Mouse (Mus musculus): ENCODE measurements around the gene Edaradd. TPM values are rescaled to one million over a fixed set of nuclear protein-coding genes. Genes with fewer than 3 reads are reported as not detected.
"Not testable (repeated sequence)": the region's sequence is repeated elsewhere in the genome, so short reads cannot be mapped to it uniquely, and the experiment has no call there.

Edaradd gene
- polyA plus RNA-seq, 1 experiment from 2014 or later = 0.67 TPM

- not testable (repeated sequence) for H3K4me1 ChIP-seq; H3K36me3 ChIP-seq; H3K9me3 ChIP-seq; H3K27me3 ChIP-seq (ENCODE audit: insufficient read depth, poor library complexity, severe bottlenecking); DNase-seq (ENCODE audit: low spot score); H3K4me3 ChIP-seq; H3K27ac ChIP-seq
- WGBS = 74% methylated on average over 6 of the region's 6 CpGs
Observed at GRCm38 (mm10) chr13:12464159-12464558, 56.1 kb downstream of the Edaradd start.

- peaks cover 5% of the 10 kb centered on the region; the same call in 1 of the 2 replicates for H3K4me1 ChIP-seq
Observed at GRCm38 (mm10) chr13:12462623-12463022, 57.6 kb downstream of the Edaradd start.

GRCm38 (mm10) chr13:12461730-12462119 is 58.5 kb downstream of the Edaradd start:
- H3K27me3 ChIP-seq (ENCODE audit: insufficient read depth, poor library complexity, severe bottlenecking) = no peaks in the 10 kb centered on the region
- H3K4me1 ChIP-seq = peaks cover 5% of the 10 kb centered on the region; the same call in 1 of the 2 replicates
- WGBS = 3% methylated on average over 7 of the region's 7 CpGs
- no peak for DNase-seq (ENCODE audit: low spot score)
- no peaks in the 10 kb centered on the region for H3K9me3 ChIP-seq
- H3K4me3 ChIP-seq = peak overlapping the region; percentile 75
- H3K36me3 ChIP-seq = no peaks in the 10 kb centered on the region
- H3K27ac ChIP-seq = peak overlapping the region; percentile 86

More at GRCm38 (mm10) chr13:12462623-12463022, 57.6 kb downstream of the Edaradd start:
- H3K36me3 ChIP-seq = no peaks in the 10 kb centered on the region
- no peak overlapping the region for H3K4me3 ChIP-seq
- WGBS = 70% methylated on average over 4 of the region's 4 CpGs
- DNase-seq (ENCODE audit: low spot score) = no peak
- no peak overlapping the region for H3K27ac ChIP-seq
- no peaks in the 10 kb centered on the region for H3K9me3 ChIP-seq
- no peaks in the 10 kb centered on the region for H3K27me3 ChIP-seq (ENCODE audit: insufficient read depth, poor library complexity, severe bottlenecking)

DNA sequence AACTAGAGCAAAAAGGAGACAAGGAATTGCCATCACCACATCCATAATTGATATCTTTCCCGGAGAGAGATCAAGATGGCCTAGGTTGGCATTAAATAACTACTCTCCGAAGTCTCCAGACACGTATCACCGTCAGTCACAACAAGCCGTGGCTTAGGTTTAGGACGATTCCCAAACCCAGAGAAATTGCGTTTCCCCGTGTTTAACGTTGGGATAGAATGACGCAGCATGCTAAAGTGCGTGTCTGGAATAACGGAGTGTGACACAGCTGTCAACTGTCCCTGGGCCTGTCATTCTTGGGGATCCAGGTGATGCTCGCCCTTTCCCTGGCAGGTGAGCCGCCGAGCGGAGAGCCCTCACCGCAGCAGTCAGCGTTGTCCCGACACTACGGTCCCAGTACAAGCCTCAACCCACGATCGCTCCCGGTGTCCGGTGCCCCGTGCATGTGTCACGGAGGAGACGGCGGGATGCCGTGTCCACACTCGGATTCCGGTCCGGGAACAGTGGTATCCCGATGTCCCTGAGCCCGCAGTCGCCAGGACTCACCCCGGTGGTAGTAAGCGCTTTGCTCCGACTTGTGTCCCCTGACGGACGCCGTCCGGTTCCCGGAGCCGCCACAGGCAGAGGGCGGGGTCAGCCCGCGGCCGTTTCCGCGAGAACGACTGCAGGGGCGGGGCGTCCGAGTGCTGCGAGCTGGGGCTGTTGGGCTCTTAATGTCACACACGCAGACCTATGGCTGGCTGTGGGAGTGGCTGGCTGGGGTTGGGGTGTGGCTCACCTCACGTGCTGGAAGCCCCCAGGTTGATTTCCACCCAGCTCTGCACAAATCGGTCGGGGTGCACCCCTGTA is 59.1 kb downstream of the Edaradd start:
- H3K9me3 ChIP-seq = no peaks in the 10 kb centered on the region
- WGBS = under 1% methylated on average over 59 of the region's 59 CpGs
- peak overlapping the region; percentile 86 for H3K27ac ChIP-seq

GRCm38 (mm10) chr13:12460443-12460842 is 59.8 kb downstream of the Edaradd start:
- 8% methylated on average over 8 of the region's 8 CpGs for WGBS
- H3K27ac ChIP-seq = peak overlapping the region; percentile 86; the same call in 1 of the 2 replicates

More for the DNA sequence above, 59.1 kb downstream of the Edaradd start:
- Histone ChIP-seq H3K36me3 (0 out of 2 replicates have a peak, but pooled peaks cover under 1% of the 10 kb centered on the region), H3K4me1 (peaks cover 5% of the 10 kb centered on the region; the same call in 1 of the 2 replicates), H3K27me3 (ENCODE audit: insufficient read depth, poor library complexity, severe bottlenecking) (no peaks in the 10 kb centered on the region), H3K4me3 (peak overlapping the region; percentile 75)
- peak; percentile 98 for DNase-seq (ENCODE audit: low spot score)

GRCm38 (mm10) chr13:12456711-12457110 is 63.5 kb downstream of the Edaradd start:
- 0 out of 2 replicates have a peak, but pooled peaks cover under 1% of the 10 kb centered on the region for H3K4me1 ChIP-seq
- no peak overlapping the region for H3K27ac ChIP-seq
- no peak for DNase-seq (ENCODE audit: low spot score)
- peaks cover 10% of the 10 kb centered on the region; the same call in 1 of the 2 replicates for H3K36me3 ChIP-seq
- no peaks in the 10 kb centered on the region for H3K9me3 ChIP-seq
- WGBS = 67% methylated on average over 7 of the region's 7 CpGs
- H3K27me3 ChIP-seq (ENCODE audit: insufficient read depth, poor library complexity, severe bottlenecking) = no peaks in the 10 kb centered on the region
- H3K4me3 ChIP-seq = no peak overlapping the region

More at GRCm38 (mm10) chr13:12460443-12460842, 59.8 kb downstream of the Edaradd start:
- Histone ChIP-seq H3K36me3 (0 out of 2 replicates have a peak, but pooled peaks cover 2% of the 10 kb centered on the region), H3K9me3 (no peaks in the 10 kb centered on the region), H3K27me3 (ENCODE audit: insufficient read depth, poor library complexity, severe bottlenecking) (no peaks in the 10 kb centered on the region), H3K4me3 (peak overlapping the region; percentile 75), H3K4me1 (peaks cover 5% of the 10 kb centered on the region; the same call in 1 of the 2 replicates)
- DNase-seq (ENCODE audit: low spot score) = no peak

GRCm38 (mm10) chr13:12454686-12455390 is 65.4 kb downstream of the Edaradd start:
- no peak overlapping the region for H3K27ac ChIP-seq
- H3K9me3 ChIP-seq = no peaks in the 10 kb centered on the region
- H3K36me3 ChIP-seq = peaks cover 10% of the 10 kb centered on the region; the same call in 1 of the 2 replicates
- 79% methylated on average over 7 of the region's 7 CpGs for WGBS
- no peaks in the 10 kb centered on the region for H3K27me3 ChIP-seq (ENCODE audit: insufficient read depth, poor library complexity, severe bottlenecking)
- DNase-seq (ENCODE audit: low spot score) = no peak
- no peaks in the 10 kb centered on the region for H3K4me1 ChIP-seq
- no peak overlapping the region for H3K4me3 ChIP-seq

DNA sequence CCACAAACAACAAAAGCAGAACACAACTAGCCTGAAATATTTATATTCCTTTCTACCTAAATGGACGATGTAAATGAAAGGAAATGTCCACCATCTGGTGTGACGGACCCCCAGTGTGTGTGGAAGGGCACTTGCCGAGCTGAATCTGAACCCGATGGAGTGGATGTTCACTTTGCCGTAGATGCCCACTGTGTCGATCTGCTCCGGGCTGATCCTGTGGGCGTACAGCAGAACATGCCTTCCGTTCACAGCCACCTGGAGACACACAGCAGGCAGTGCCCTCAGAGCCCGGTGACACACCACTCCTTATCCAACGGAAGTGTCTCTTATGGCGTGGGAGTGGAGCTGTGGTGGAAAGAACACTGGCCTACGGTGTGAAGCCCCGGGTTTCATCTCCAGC is 67.1 kb downstream of the Edaradd start:
- Histone ChIP-seq H3K27ac (no peak overlapping the region), H3K36me3 (peaks cover 10% of the 10 kb centered on the region; the same call in 1 of the 2 replicates), H3K27me3 (ENCODE audit: insufficient read depth, poor library complexity, severe bottlenecking) (no peaks in the 10 kb centered on the region), H3K4me1 (no peaks in the 10 kb centered on the region), H3K4me3 (no peak overlapping the region), H3K9me3 (no peaks in the 10 kb centered on the region)
- 90% methylated on average over 14 of the region's 14 CpGs for WGBS
- DNase-seq (ENCODE audit: low spot score) = no peak

DNA sequence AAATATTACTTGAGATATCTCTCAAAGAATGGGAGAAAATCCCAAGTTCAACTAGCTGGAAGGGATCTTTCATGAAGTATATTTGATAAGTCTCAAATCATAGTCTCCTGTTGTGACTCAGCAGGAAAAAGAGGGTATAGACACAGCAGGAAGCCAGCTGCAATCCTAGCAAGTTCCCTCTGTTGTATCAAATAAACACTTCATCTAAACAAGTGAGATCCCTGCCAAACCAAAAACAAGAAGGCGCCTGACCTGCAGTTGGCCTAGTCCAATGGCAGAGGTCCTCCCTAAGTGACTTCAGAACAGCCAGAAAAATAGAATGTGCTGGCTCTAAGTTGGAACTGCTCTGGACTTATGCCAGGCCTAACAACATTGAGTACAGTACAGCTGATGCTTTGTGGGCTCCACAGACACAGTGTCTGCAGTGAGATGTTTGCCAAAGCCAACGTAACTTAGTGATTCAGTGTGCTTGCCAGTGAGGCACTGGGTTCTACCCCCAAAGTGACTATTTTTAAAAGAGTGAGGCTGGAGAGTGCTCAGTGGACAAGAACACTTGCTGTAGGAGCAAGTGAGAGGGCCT is 78.1 kb downstream of the Edaradd start:
- 83% methylated on average over 2 of the region's 2 CpGs for WGBS
- H3K27ac ChIP-seq = no peak overlapping the region
- H3K27me3 ChIP-seq (ENCODE audit: insufficient read depth, poor library complexity, severe bottlenecking) = no peaks in the 10 kb centered on the region
- H3K36me3 ChIP-seq = peaks cover 48% of the 10 kb centered on the region
- H3K4me3 ChIP-seq = no peak overlapping the region
- H3K4me1 ChIP-seq = no peaks in the 10 kb centered on the region
- DNase-seq (ENCODE audit: low spot score) = no peak
- H3K9me3 ChIP-seq = no peaks in the 10 kb centered on the region

DNA sequence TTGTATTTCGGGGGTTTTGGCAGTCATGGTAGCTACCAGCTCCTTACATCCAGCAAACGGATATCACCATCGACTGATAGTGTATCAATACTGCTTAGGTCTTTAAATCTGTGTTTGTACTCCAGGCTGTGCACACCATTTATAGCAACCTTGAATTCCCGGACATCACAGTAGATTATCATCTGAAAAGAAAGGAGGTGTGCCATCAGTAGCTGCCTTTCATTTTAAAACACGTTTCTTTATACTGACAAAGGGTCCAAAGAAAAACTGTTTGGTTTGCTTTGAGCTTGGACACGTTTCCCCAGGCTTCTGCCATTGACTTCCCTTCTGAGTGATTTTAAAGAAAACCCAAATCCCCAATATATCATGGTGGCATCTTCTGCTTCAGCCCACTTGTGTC is 79.4 kb downstream of the Edaradd start:
- H3K9me3 ChIP-seq = no peaks in the 10 kb centered on the region
- H3K27ac ChIP-seq = no peak overlapping the region
- 89% methylated on average over 6 of the region's 6 CpGs for WGBS
- H3K4me3 ChIP-seq = no peak overlapping the region
- DNase-seq (ENCODE audit: low spot score) = no peak
- no peaks in the 10 kb centered on the region for H3K4me1 ChIP-seq
- no peaks in the 10 kb centered on the region for H3K27me3 ChIP-seq (ENCODE audit: insufficient read depth, poor library complexity, severe bottlenecking)
- peaks cover 60% of the 10 kb centered on the region for H3K36me3 ChIP-seq

GRCm38 (mm10) chr13:12439586-12439985 is 80.7 kb downstream of the Edaradd start:
- Histone ChIP-seq H3K9me3 (no peaks in the 10 kb centered on the region), H3K27me3 (ENCODE audit: insufficient read depth, poor library complexity, severe bottlenecking) (no peaks in the 10 kb centered on the region), H3K4me3 (no peak overlapping the region), H3K27ac (no peak overlapping the region), H3K36me3 (peaks cover 72% of the 10 kb centered on the region), H3K4me1 (no peaks in the 10 kb centered on the region)
- no peak for DNase-seq (ENCODE audit: low spot score)
- WGBS = 86% methylated on average over 3 of the region's 3 CpGs

GRCm38 (mm10) chr13:12433843-12434242 is 86.4 kb downstream of the Edaradd start:
- DNase-seq (ENCODE audit: low spot score) = no peak
- H3K4me3 ChIP-seq = no peak overlapping the region
- peaks cover 95% of the 10 kb centered on the region for H3K36me3 ChIP-seq
- no peak overlapping the region for H3K27ac ChIP-seq
- H3K27me3 ChIP-seq (ENCODE audit: insufficient read depth, poor library complexity, severe bottlenecking) = no peaks in the 10 kb centered on the region
- no peaks in the 10 kb centered on the region for H3K9me3 ChIP-seq
- WGBS = 86% methylated on average over 5 of the region's 5 CpGs
- H3K4me1 ChIP-seq = no peaks in the 10 kb centered on the region
